Mouse (Mus musculus): Measurements from ENCODE around the gene Arrdc2. TPM values are rescaled to one million over a fixed set of nuclear protein-coding genes. Genes with fewer than 3 reads are reported as not detected.

Gene Arrdc2
- polyA plus RNA-seq, 1 experiment = 49.9 TPM

- Histone ChIP-seq H3K27me3 (ENCODE audit: control insufficient read depth, insufficient read depth, low read length) (no peaks in the 10 kb centered on the region), H3K27ac (ENCODE audit: insufficient read depth, low read depth, low read length) (0 out of 2 replicates have a peak overlapping the region, but pooled peaks have one; percentile 9), H3K4me1 (ENCODE audit: control insufficient read depth, insufficient read depth, insufficient read length, low read length) (peaks cover 37% of the 10 kb centered on the region), H3K36me3 (ENCODE audit: control insufficient read depth, insufficient read depth, low read length) (peaks cover 46% of the 10 kb centered on the region), H3K4me3 (ENCODE audit: low read depth, low read length) (peak overlapping the region; percentile 75)
- no peak for TF ChIP-seq CTCF (IDR thresholded peaks at IDR 0.05; ENCODE audit: extremely low read depth, insufficient read length, insufficient replicate concordance, low read depth, low read length)
- no peak for TF ChIP-seq POLR2A (IDR thresholded peaks at IDR 0.05; ENCODE audit: low read depth, low read length)
- 51% methylated on average over 30 of the region's 30 CpGs for WGBS
These were observed 51.4 kb downstream of the Arrdc2 start for GRCm38 (mm10) chr8:70787941-70788667.

- 82% methylated on average over 3 of the region's 3 CpGs for WGBS
- H3K27me3 ChIP-seq (ENCODE audit: control insufficient read depth, insufficient read depth, low read length) = no peaks in the 10 kb centered on the region
- peaks cover 48% of the 10 kb centered on the region for H3K36me3 ChIP-seq (ENCODE audit: control insufficient read depth, insufficient read depth, low read length)
- H3K4me3 ChIP-seq (ENCODE audit: low read depth, low read length) = peak overlapping the region; percentile 75; the same call in 1 of the 2 replicates
- peaks cover 29% of the 10 kb centered on the region for H3K4me1 ChIP-seq (ENCODE audit: control insufficient read depth, insufficient read depth, insufficient read length, low read length)
- H3K27ac ChIP-seq (ENCODE audit: insufficient read depth, low read depth, low read length) = no peak overlapping the region
- TF ChIP-seq POLR2A (IDR thresholded peaks at IDR 0.05; ENCODE audit: low read depth, low read length) = no peak
- TF ChIP-seq CTCF (IDR thresholded peaks at IDR 0.05; ENCODE audit: extremely low read depth, insufficient read length, insufficient replicate concordance, low read depth, low read length) = no peak
These were observed 52.5 kb downstream of the Arrdc2 start for GRCm38 (mm10) chr8:70787051-70787445.

GRCm38 (mm10) chr8:70786291-70787050 lies 53.0 kb downstream of the Arrdc2 start:
- Histone ChIP-seq H3K27ac (ENCODE audit: insufficient read depth, low read depth, low read length) (no peak overlapping the region), H3K4me3 (ENCODE audit: low read depth, low read length) (no peak overlapping the region), H3K4me1 (ENCODE audit: control insufficient read depth, insufficient read depth, insufficient read length, low read length) (peaks cover 24% of the 10 kb centered on the region), H3K27me3 (ENCODE audit: control insufficient read depth, insufficient read depth, low read length) (no peaks in the 10 kb centered on the region), H3K36me3 (ENCODE audit: control insufficient read depth, insufficient read depth, low read length) (peaks cover 54% of the 10 kb centered on the region)
- TF ChIP-seq POLR2A (IDR thresholded peaks at IDR 0.05; ENCODE audit: low read depth, low read length) (no peak), CTCF (IDR thresholded peaks at IDR 0.05; ENCODE audit: extremely low read depth, insufficient read length, insufficient replicate concordance, low read depth, low read length) (no peak)
- WGBS = 94% methylated on average over 25 of the region's 25 CpGs

Other genes starting within 250 kb of the Arrdc2 start
- gene Isyna1, start 245.3 kb downstream of the Arrdc2 start, polyA plus RNA-seq (2012; rRNA removed) = 61.8 and 92.4 TPM in 2 replicates
- 81.7 and 138 TPM in 2 replicates for gene Ssbp4, start 230.8 kb downstream of the Arrdc2 start, polyA plus RNA-seq (2012; rRNA removed)
- gene Lrrc25, start 223.6 kb downstream of the Arrdc2 start, polyA plus RNA-seq (2012; rRNA removed) = 6.7 and 7.1 TPM in 2 replicates
- gene Gdf15, start 207.3 kb downstream of the Arrdc2 start, polyA plus RNA-seq (2012; rRNA removed) = 4.1 and 6.7 TPM in 2 replicates
- gene Pgpep1, start 179.3 kb downstream of the Arrdc2 start, polyA plus RNA-seq (2012; rRNA removed) = 49.5 and 129 TPM in 2 replicates
- gene Lsm4, start 166.5 kb downstream of the Arrdc2 start, polyA plus RNA-seq (2012; rRNA removed) = 109 and 152 TPM in 2 replicates
- 419 and 1,098 TPM in 2 replicates for gene Jund, start 140.8 kb downstream of the Arrdc2 start, polyA plus RNA-seq (2012; rRNA removed)
- gene Iqcn, start 136.3 kb downstream of the Arrdc2 start, polyA plus RNA-seq (2012; rRNA removed) = 0.03 and 0.05 TPM in 2 replicates
- 42.0 and 73.6 TPM in 2 replicates for gene Gm3336, start 121.2 kb downstream of the Arrdc2 start, polyA plus RNA-seq (2012; rRNA removed)
- gene Pde4c, start 116.0 kb downstream of the Arrdc2 start, polyA plus RNA-seq (2012; rRNA removed) = 6.5 and 6.8 TPM in 2 replicates
- 14.9 and 26.3 TPM in 2 replicates for gene Rab3a, start 85.0 kb downstream of the Arrdc2 start, polyA plus RNA-seq (2012; rRNA removed)
- gene Mpv17l2, start 78.8 kb downstream of the Arrdc2 start, polyA plus RNA-seq (2012; rRNA removed) = 190 and 222 TPM in 2 replicates
- 129 and 414 TPM in 2 replicates for gene Pik3r2, start 63.0 kb downstream of the Arrdc2 start, polyA plus RNA-seq (2012; rRNA removed)
- 63.9 and 71.9 TPM in 2 replicates for gene Mast3, start 34.7 kb downstream of the Arrdc2 start, polyA plus RNA-seq (2012; rRNA removed)
- gene Il12rb1, start 31.3 kb downstream of the Arrdc2 start, polyA plus RNA-seq (2012; rRNA removed) = 2.5 and 5.4 TPM in 2 replicates
- gene Kcnn1, start 23.5 kb upstream of the Arrdc2 start, polyA plus RNA-seq (2012; rRNA removed) = 0.90 and 2.9 TPM in 2 replicates
- 35.9 and 64.7 TPM in 2 replicates for gene Ccdc124, start 34.2 kb upstream of the Arrdc2 start, polyA plus RNA-seq (2012; rRNA removed)
- gene Slc5a5, start 53.0 kb upstream of the Arrdc2 start, polyA plus RNA-seq (2012; rRNA removed) = 0.41 and 24.2 TPM in 2 replicates
- 2,725 and 5,728 TPM in 2 replicates for gene Rpl18a, start 57.7 kb upstream of the Arrdc2 start, polyA plus RNA-seq (2012; rRNA removed)
- 21.9 and 32.9 TPM in 2 replicates for gene Map1s, start 66.2 kb upstream of the Arrdc2 start, polyA plus RNA-seq (2012; rRNA removed)